17 mouse cellular contexts compared by ENCODE assay signal in the genomic region with DNA sequence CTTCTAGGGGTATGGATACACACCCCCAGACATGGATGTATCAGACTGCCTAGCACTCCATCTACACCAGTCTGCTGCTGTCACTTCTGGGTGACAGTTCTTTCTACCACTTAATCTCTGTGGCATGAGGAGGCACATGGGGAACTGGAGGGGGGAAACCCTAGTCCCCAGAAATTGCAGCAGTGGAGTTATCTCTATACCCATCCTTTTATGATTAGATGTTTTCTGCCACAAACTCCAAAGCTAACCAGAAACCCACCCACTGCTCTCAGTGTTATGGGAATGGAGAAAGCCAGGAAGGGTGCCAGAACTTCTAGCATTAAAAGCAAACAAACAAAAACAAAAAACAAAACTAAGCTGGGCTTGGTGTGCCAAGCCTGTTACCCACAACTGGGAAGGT.
DNase-seq lines count a peak whose midpoint lies in the region; ATAC-seq and TF ChIP-seq lines count a peak whose summit lies in the region.
"Had no signal": no experiment of that assay in that cellular context is flagged by ENCODE, and none has a peak within 500 bp of the region (broad histone marks: within the 10 kb centered on the region; RNA-seq: fewer than 3 reads in every experiment).

No protein-coding gene starts in this region.

- H3K4me1 ChIP-seq in hindbrain, embryonic 10.5 days (replicated peaks) = peaks cover 55% of the 10 kb centered on the region
- H3K4me1 ChIP-seq in hindbrain, postnatal 0 days (ENCODE audit: insufficient read depth, low read length) = peaks cover 5% of the 10 kb centered on the region; the same call in 1 of the 2 replicates
- H3K4me1 ChIP-seq in midbrain, postnatal 0 days (ENCODE audit: insufficient read depth, low read length) = peaks cover 17% of the 10 kb centered on the region
- H3K4me1 ChIP-seq in midbrain, embryonic 11.5 days (ENCODE audit: control insufficient read depth, insufficient read depth, low read length) = peaks cover 7% of the 10 kb centered on the region
- no peaks in the 10 kb centered on the region for H3K4me1 ChIP-seq in forebrain, postnatal 0 days (ENCODE audit: insufficient read depth)

- H3K4me3 ChIP-seq in hindbrain, embryonic 10.5 days = no peak overlapping the region
- H3K4me3 ChIP-seq in hindbrain, postnatal 0 days (ENCODE audit: low read length) = no peak overlapping the region
- H3K4me3 ChIP-seq in midbrain, postnatal 0 days (ENCODE audit: low read depth, low read length) = no peak overlapping the region
- no peak overlapping the region for H3K4me3 ChIP-seq in midbrain, embryonic 11.5 days (ENCODE audit: low read depth, low read length)
- no peak overlapping the region for H3K4me3 ChIP-seq in forebrain, postnatal 0 days (ENCODE audit: low read depth, low read length)
- H3K4me3 ChIP-seq: limb, embryonic 15.5 days had no signal

- H3K4me2 ChIP-seq in hindbrain, postnatal 0 days (ENCODE audit: low read depth, low read length) = no peak overlapping the region
- no peak overlapping the region for H3K4me2 ChIP-seq in midbrain, postnatal 0 days (ENCODE audit: low read depth, low read length, poor library complexity, severe bottlenecking)
- H3K4me2 ChIP-seq in midbrain, embryonic 11.5 days = no peak overlapping the region
- H3K4me2 ChIP-seq in forebrain, postnatal 0 days (ENCODE audit: low read depth) = no peak overlapping the region
- H3K4me2 ChIP-seq: limb, embryonic 15.5 days had no signal

- no peaks in the 10 kb centered on the region for H3K27me3 ChIP-seq in hindbrain, embryonic 10.5 days (ENCODE audit: insufficient read depth, poor library complexity, severe bottlenecking)
- H3K27me3 ChIP-seq in hindbrain, postnatal 0 days (ENCODE audit: insufficient read depth, low read length) = no peaks in the 10 kb centered on the region
- no peaks in the 10 kb centered on the region for H3K27me3 ChIP-seq in midbrain, postnatal 0 days (ENCODE audit: insufficient read depth, low read length)
- no peaks in the 10 kb centered on the region for H3K27me3 ChIP-seq in midbrain, embryonic 11.5 days (ENCODE audit: control insufficient read depth, insufficient read depth, low read length)
- no peaks in the 10 kb centered on the region for H3K27me3 ChIP-seq in forebrain, postnatal 0 days (ENCODE audit: insufficient read depth, low read length)
- H3K27me3 ChIP-seq: limb, embryonic 15.5 days had no signal

- ATAC-seq in hindbrain, postnatal 0 days = no peak
- no peak for ATAC-seq in midbrain, postnatal 0 days (ENCODE audit: low FRiP score)
- no peak for ATAC-seq in midbrain, embryonic 11.5 days (ENCODE audit: low FRiP score)
- no peak for ATAC-seq in forebrain, postnatal 0 days
- ATAC-seq in monocyte, adult 5-6 weeks (replicated peaks; ENCODE audit: insufficient number of reproducible peaks, low FRiP score, low TSS enrichment, poor library complexity, severe bottlenecking) = 0 out of 2 replicates have a peak, but pooled peaks have one; percentile 14
- no peak for ATAC-seq in activated CD4-positive, CD25-positive, alpha-beta regulatory T cell, adult 4 months
- ATAC-seq: lung, postnatal 0 days had no signal

- peaks cover 6% of the 10 kb centered on the region for H3K36me3 ChIP-seq in hindbrain, embryonic 10.5 days
- H3K36me3 ChIP-seq in hindbrain, postnatal 0 days (ENCODE audit: insufficient read depth, low read length) = no peaks in the 10 kb centered on the region
- H3K36me3 ChIP-seq in midbrain, postnatal 0 days (ENCODE audit: insufficient read depth, low read length) = no peaks in the 10 kb centered on the region
- no peaks in the 10 kb centered on the region for H3K36me3 ChIP-seq in midbrain, embryonic 11.5 days (ENCODE audit: control insufficient read depth, insufficient read depth, low read length)
- H3K36me3 ChIP-seq in forebrain, postnatal 0 days (ENCODE audit: insufficient read depth) = no peaks in the 10 kb centered on the region

- DNase-seq in hindbrain, embryonic 10.5 days (ENCODE audit: low spot score) = no peak
- no peak for DNase-seq in hindbrain, postnatal 0 days (ENCODE audit: low spot score)
- no peak for DNase-seq in midbrain, postnatal 0 days (ENCODE audit: low spot score)
- no peak for DNase-seq in midbrain, embryonic 11.5 days (ENCODE audit: low spot score, missing footprints)
- no peak for DNase-seq in forebrain, postnatal 0 days
- DNase-seq in left cerebral cortex, postnatal 25 days (ENCODE audit: low spot score in 2 of 2) = no peak
- DNase-seq: adrenal gland, adult 2 months; cerebellum, postnatal 14 days; kidney, adult 18-20 months; kidney, postnatal 25 days; layer of hippocampus, adult 9-11 months; right cerebral cortex, postnatal 4 days; thymus, postnatal 4 days had no signal

- intact Hi-C loops in left cerebral cortex, postnatal 25 days (cut with DNase I) = no loop called here

- TF ChIP-seq CTCF in hindbrain, postnatal 0 days (IDR thresholded peaks at IDR 0.05; ENCODE audit: low read depth) = no peak
- TF ChIP-seq CTCF in midbrain, postnatal 0 days (IDR thresholded peaks at IDR 0.05) = no peak
- no peak for TF ChIP-seq CTCF in forebrain, postnatal 0 days (IDR thresholded peaks at IDR 0.05; ENCODE audit: low read depth)

- H3K9me3 ChIP-seq in hindbrain, embryonic 10.5 days = peaks cover 8% of the 10 kb centered on the region; the same call in 1 of the 2 replicates
- H3K9me3 ChIP-seq in hindbrain, postnatal 0 days (ENCODE audit: low read length) = no peaks in the 10 kb centered on the region
- no peaks in the 10 kb centered on the region for H3K9me3 ChIP-seq in midbrain, postnatal 0 days (ENCODE audit: low read length)
- no peaks in the 10 kb centered on the region for H3K9me3 ChIP-seq in midbrain, embryonic 11.5 days (ENCODE audit: control insufficient read depth, low read length)
- no peaks in the 10 kb centered on the region for H3K9me3 ChIP-seq in forebrain, postnatal 0 days (ENCODE audit: low read length)
- H3K9me3 ChIP-seq: limb, embryonic 15.5 days had no signal

- no peak overlapping the region for H3K9ac ChIP-seq in hindbrain, postnatal 0 days (replicated peaks; ENCODE audit: low read length)
- H3K9ac ChIP-seq in midbrain, postnatal 0 days (replicated peaks; ENCODE audit: low read length, poor library complexity, severe bottlenecking) = no peak overlapping the region
- H3K9ac ChIP-seq in midbrain, embryonic 11.5 days (ENCODE audit: low read length) = no peak overlapping the region
- H3K9ac ChIP-seq in forebrain, postnatal 0 days = no peak overlapping the region
- H3K9ac ChIP-seq: limb, embryonic 15.5 days had no signal

- H3K27ac ChIP-seq in hindbrain, embryonic 10.5 days = peak overlapping the region; percentile 57; the same call in 1 of the 2 replicates
- H3K27ac ChIP-seq in hindbrain, postnatal 0 days = no peak overlapping the region; the same call in 1 of the 2 replicates
- H3K27ac ChIP-seq in midbrain, postnatal 0 days (ENCODE audit: low read depth, low read length) = peak overlapping the region; percentile 26; the same call in 1 of the 2 replicates
- H3K27ac ChIP-seq in midbrain, embryonic 11.5 days (ENCODE audit: low read depth, low read length) = no peak overlapping the region
- H3K27ac ChIP-seq in forebrain, postnatal 0 days (ENCODE audit: low read depth, low read length) = 0 out of 2 replicates have a peak overlapping the region, but pooled peaks have one; percentile 46
- H3K27ac ChIP-seq: limb, embryonic 15.5 days had no signal

Comparison
In these comparisons a context has a peak if more than half of its experiments do, and no peak if none do; other contexts are left out.
1. H3K27ac ChIP-seq: peak in hindbrain, embryonic 10.5 days (single experiment), midbrain, postnatal 0 days (single experiment) and forebrain, postnatal 0 days (single experiment); none in hindbrain, postnatal 0 days (single experiment) and midbrain, embryonic 11.5 days (single experiment).